9 mouse cellular contexts compared by ENCODE assay signal in the genomic region with DNA sequence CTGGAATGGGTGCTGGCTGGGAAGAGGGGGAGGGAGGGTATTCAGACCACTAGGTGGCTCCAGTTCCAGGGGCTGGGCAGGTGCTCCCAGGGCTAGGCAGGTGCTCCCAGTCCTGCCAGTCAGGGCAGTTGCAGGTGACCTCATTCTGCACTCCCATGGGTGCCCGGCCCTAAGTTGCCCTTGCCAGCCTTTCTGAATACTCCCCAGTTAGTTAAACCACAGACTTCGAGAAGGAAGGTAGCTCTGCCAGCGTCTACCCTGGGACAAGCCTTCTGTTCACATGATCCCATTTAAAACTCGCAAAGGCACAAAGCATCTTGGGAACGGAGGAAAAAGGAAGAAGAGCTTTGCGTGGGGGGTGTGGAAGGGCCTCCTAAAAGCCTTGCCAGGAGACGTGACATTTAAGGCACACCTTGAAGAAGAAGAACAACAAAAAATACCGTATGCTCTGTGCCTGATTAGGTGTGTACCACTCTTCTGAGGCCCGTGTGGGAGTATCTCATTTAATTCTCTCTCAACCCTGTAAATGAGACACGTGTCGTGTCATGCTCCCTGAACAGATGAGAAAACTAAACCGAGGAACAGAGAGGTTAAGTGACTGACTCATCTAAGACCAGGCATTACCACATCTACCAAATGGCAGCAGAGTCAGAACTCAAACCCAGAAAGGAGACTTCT. TPM values are rescaled to one million over a fixed set of nuclear protein-coding genes. Genes with fewer than 3 reads are reported as not detected.
DNase-seq lines count a peak whose midpoint lies in the region; ATAC-seq and TF ChIP-seq lines count a peak whose summit lies in the region.
"Had no signal": no experiment of that assay in that cellular context is flagged by ENCODE, and none has a peak within 500 bp of the region (broad histone marks: within the 10 kb centered on the region; RNA-seq: fewer than 3 reads in every experiment).

No protein-coding gene starts in this region.

- H3K4me3 ChIP-seq in forebrain, postnatal 0 days (ENCODE audit: low read depth, low read length): no peak overlapping the region
- no peak overlapping the region for H3K4me3 ChIP-seq in forebrain, embryonic 10.5 days
- H3K4me3 ChIP-seq in lung, embryonic 15.5 days: 0 out of 2 replicates have a peak overlapping the region, but pooled peaks have one; percentile 24
- no peak overlapping the region for H3K4me3 ChIP-seq in kidney, postnatal 0 days (replicated peaks; ENCODE audit: low read depth, low read length)

- peak overlapping the region; percentile 52; the same call in 1 of the 2 replicates for H3K4me2 ChIP-seq in forebrain, postnatal 0 days (ENCODE audit: low read depth)
- H3K4me2 ChIP-seq in lung, embryonic 15.5 days: peak overlapping the region; percentile 57; the same call in 1 of the 2 replicates
- H3K4me2 ChIP-seq in kidney, postnatal 0 days (ENCODE audit: low read length): peak overlapping the region; percentile 58; the same call in 1 of the 2 replicates

- no peak for DNase-seq in forebrain, postnatal 0 days
- no peak for DNase-seq in forebrain, embryonic 10.5 days (ENCODE audit: extremely low spot score, low spot score)
- no peak for DNase-seq in lung, postnatal 10 days
- no peak for DNase-seq in kidney, postnatal 0 days (ENCODE audit: low spot score)
- DNase-seq in telencephalon, adult 2 months (ENCODE audit: low read depth, low spot score): peak; percentile 78
- DNase-seq in gastrocnemius, postnatal 4 days (ENCODE audit: low spot score in 2 of 2): no peak
- DNase-seq in adrenal gland, postnatal 36 days: no peak

- H3K36me3 ChIP-seq in forebrain, postnatal 0 days (ENCODE audit: insufficient read depth): no peaks in the 10 kb centered on the region
- H3K36me3 ChIP-seq in forebrain, embryonic 10.5 days (replicated peaks): no peaks in the 10 kb centered on the region
- no peaks in the 10 kb centered on the region for H3K36me3 ChIP-seq in lung, embryonic 15.5 days
- no peaks in the 10 kb centered on the region for H3K36me3 ChIP-seq in kidney, postnatal 0 days (ENCODE audit: insufficient read depth, low read length)

- no peak for TF ChIP-seq CTCF in forebrain, postnatal 0 days (IDR thresholded peaks at IDR 0.05; ENCODE audit: low read depth)
- TF ChIP-seq CTCF in kidney, postnatal 0 days (IDR thresholded peaks at IDR 0.05; ENCODE audit: low read depth): peak; percentile 26

- no peak overlapping the region for H3K27ac ChIP-seq in forebrain, postnatal 0 days (ENCODE audit: low read depth, low read length)
- H3K27ac ChIP-seq in forebrain, embryonic 10.5 days: no peak overlapping the region
- no peak overlapping the region for H3K27ac ChIP-seq in lung, embryonic 15.5 days
- no peak overlapping the region for H3K27ac ChIP-seq in kidney, postnatal 0 days

- 37% methylated on average over 12 of the region's 12 CpGs for WGBS in forebrain, postnatal 0 days
- WGBS in forebrain, embryonic 10.5 days: 45% methylated on average over 12 of the region's 12 CpGs
- WGBS in lung, embryonic 15.5 days: 30% methylated on average over 12 of the region's 12 CpGs
- WGBS in kidney, postnatal 0 days: 22% methylated on average over 12 of the region's 12 CpGs

- H3K9ac ChIP-seq in forebrain, postnatal 0 days: peak overlapping the region; percentile 44; the same call in 1 of the 2 replicates
- H3K9ac ChIP-seq in lung, embryonic 15.5 days: no peak overlapping the region
- no peak overlapping the region for H3K9ac ChIP-seq in kidney, postnatal 0 days (ENCODE audit: low read depth, low read length)

- H3K27me3 ChIP-seq in forebrain, postnatal 0 days (ENCODE audit: insufficient read depth, low read length): peaks cover 15% of the 10 kb centered on the region
- peaks cover 73% of the 10 kb centered on the region for H3K27me3 ChIP-seq in forebrain, embryonic 10.5 days (ENCODE audit: poor library complexity, severe bottlenecking)
- H3K27me3 ChIP-seq in lung, embryonic 15.5 days: peaks cover 41% of the 10 kb centered on the region
- peaks cover 11% of the 10 kb centered on the region for H3K27me3 ChIP-seq in kidney, postnatal 0 days (ENCODE audit: insufficient read depth, low read length)

- no peak for ATAC-seq in forebrain, postnatal 0 days
- no peak for ATAC-seq in lung, embryonic 15.5 days (ENCODE audit: borderline replicate concordance, extremely low read depth, low FRiP score, low TSS enrichment)
- no peak for ATAC-seq in kidney, postnatal 0 days (replicated peaks; ENCODE audit: low FRiP score, low read depth)

- no peaks in the 10 kb centered on the region for H3K9me3 ChIP-seq in forebrain, postnatal 0 days (ENCODE audit: low read length)
- H3K9me3 ChIP-seq in forebrain, embryonic 10.5 days: no peaks in the 10 kb centered on the region
- no peaks in the 10 kb centered on the region for H3K9me3 ChIP-seq in lung, embryonic 15.5 days
- H3K9me3 ChIP-seq in kidney, postnatal 0 days (replicated peaks; ENCODE audit: low read length): no peaks in the 10 kb centered on the region

- peaks cover 10% of the 10 kb centered on the region; the same call in 1 of the 2 replicates for H3K4me1 ChIP-seq in forebrain, postnatal 0 days (ENCODE audit: insufficient read depth)
- peaks cover 15% of the 10 kb centered on the region for H3K4me1 ChIP-seq in forebrain, embryonic 10.5 days
- peaks cover 15% of the 10 kb centered on the region for H3K4me1 ChIP-seq in lung, embryonic 15.5 days
- H3K4me1 ChIP-seq in kidney, postnatal 0 days (replicated peaks; ENCODE audit: insufficient read depth, low read length): peaks cover 6% of the 10 kb centered on the region

RNA-seq across cellular contexts. Expression of gene Rasal1, which starts 0.7 kb away (rescaled TPM):
- total RNA-seq in forebrain, postnatal 0 days (2014; rRNA removed): 25.9 and 36.8 TPM in 2 replicates
- polyA plus RNA-seq in forebrain, postnatal 0 days (2015; fragmentation: Nextera tagmentation; extraction: Ambion mirVana): 14.0 and 20.0 TPM in 2 replicates
- polyA plus RNA-seq in forebrain, embryonic 10.5 days (2016; fragmentation: Nextera tagmentation; extraction: Ambion mirVana): 0.21 and 0.24 TPM in 2 replicates
- 0.05 and 0.27 TPM in 2 replicates for polyA plus RNA-seq in lung, embryonic 15.5 days (2015; fragmentation: Nextera tagmentation; extraction: Ambion mirVana)
- 0.36 and 0.39 TPM in 2 replicates for polyA plus RNA-seq in kidney, postnatal 0 days (2015; fragmentation: Nextera tagmentation; extraction: Ambion mirVana)
- total RNA-seq in gastrocnemius, postnatal 4 days (2021): not detected
- 10 to 100 TPM; 10.9 to 14.0 TPM for total RNA-seq in adrenal gland, postnatal 36 days (2021)

RNA-seq across cellular contexts. Expression of gene Cfap73, which starts 13.9 kb away (rescaled TPM):
- total RNA-seq in forebrain, postnatal 0 days (2014; rRNA removed): 1.9 and 2.1 TPM in 2 replicates
- 0.68 and 1.2 TPM in 2 replicates for polyA plus RNA-seq in forebrain, postnatal 0 days (2015; fragmentation: Nextera tagmentation; extraction: Ambion mirVana)
- polyA plus RNA-seq in forebrain, embryonic 10.5 days (2016; fragmentation: Nextera tagmentation; extraction: Ambion mirVana): not detected in 2 replicates
- polyA plus RNA-seq in lung, embryonic 15.5 days (2015; fragmentation: Nextera tagmentation; extraction: Ambion mirVana): 0.44 and 0.59 TPM in 2 replicates
- not detected in 2 replicates for polyA plus RNA-seq in kidney, postnatal 0 days (2015; fragmentation: Nextera tagmentation; extraction: Ambion mirVana)
- total RNA-seq in gastrocnemius, postnatal 4 days (2021): not detected
- total RNA-seq in adrenal gland, postnatal 36 days (2021): 1 to 10 TPM in 1 of 2 experiments, not detected in 1; 2.0 TPM
- polyA plus RNA-seq: erythroblast, embryonic 14.5 days had no signal

RNA-seq across cellular contexts. Expression of gene Ddx54, which starts 35.4 kb away (rescaled TPM):
- 43.9 and 46.0 TPM in 2 replicates for total RNA-seq in forebrain, postnatal 0 days (2014; rRNA removed)
- polyA plus RNA-seq in forebrain, postnatal 0 days (2015; fragmentation: Nextera tagmentation; extraction: Ambion mirVana): 35.5 and 40.0 TPM in 2 replicates
- polyA plus RNA-seq in forebrain, embryonic 10.5 days (2016; fragmentation: Nextera tagmentation; extraction: Ambion mirVana): 63.3 and 64.1 TPM in 2 replicates
- 37.8 and 41.1 TPM in 2 replicates for polyA plus RNA-seq in lung, embryonic 15.5 days (2015; fragmentation: Nextera tagmentation; extraction: Ambion mirVana)
- polyA plus RNA-seq in kidney, postnatal 0 days (2015; fragmentation: Nextera tagmentation; extraction: Ambion mirVana): 34.8 and 38.6 TPM in 2 replicates
- total RNA-seq in gastrocnemius, postnatal 4 days (2021): 10 to 100 TPM; 28.5 to 29.5 TPM
- 10 to 100 TPM; 50.4 to 51.1 TPM for total RNA-seq in adrenal gland, postnatal 36 days (2021)

RNA-seq across cellular contexts. Expression of gene Rita1, which starts 35.6 kb away (rescaled TPM):
- 24.1 and 36.5 TPM in 2 replicates for total RNA-seq in forebrain, postnatal 0 days (2014; rRNA removed)
- polyA plus RNA-seq in forebrain, postnatal 0 days (2015; fragmentation: Nextera tagmentation; extraction: Ambion mirVana): 28.6 and 31.8 TPM in 2 replicates
- 16.5 and 17.8 TPM in 2 replicates for polyA plus RNA-seq in forebrain, embryonic 10.5 days (2016; fragmentation: Nextera tagmentation; extraction: Ambion mirVana)
- 11.1 and 11.6 TPM in 2 replicates for polyA plus RNA-seq in lung, embryonic 15.5 days (2015; fragmentation: Nextera tagmentation; extraction: Ambion mirVana)
- polyA plus RNA-seq in kidney, postnatal 0 days (2015; fragmentation: Nextera tagmentation; extraction: Ambion mirVana): 14.3 and 16.3 TPM in 2 replicates
- 1 to 10 TPM; 6.1 to 7.2 TPM for total RNA-seq in gastrocnemius, postnatal 4 days (2021)
- 10 to 100 TPM; 15.6 to 15.9 TPM for total RNA-seq in adrenal gland, postnatal 36 days (2021)

RNA-seq across cellular contexts. Expression of gene Iqcd, which starts 59.1 kb away (rescaled TPM):
- total RNA-seq in forebrain, postnatal 0 days (2014; rRNA removed): 1.4 and 2.0 TPM in 2 replicates
- polyA plus RNA-seq in forebrain, postnatal 0 days (2015; fragmentation: Nextera tagmentation; extraction: Ambion mirVana): 1.4 and 1.8 TPM in 2 replicates
- 0.37 and 0.84 TPM in 2 replicates for polyA plus RNA-seq in forebrain, embryonic 10.5 days (2016; fragmentation: Nextera tagmentation; extraction: Ambion mirVana)
- 0.34 and 0.64 TPM in 2 replicates for polyA plus RNA-seq in lung, embryonic 15.5 days (2015; fragmentation: Nextera tagmentation; extraction: Ambion mirVana)
- 1.1 and 1.4 TPM in 2 replicates for polyA plus RNA-seq in kidney, postnatal 0 days (2015; fragmentation: Nextera tagmentation; extraction: Ambion mirVana)
- under 1 TPM; 0.16 to 0.37 TPM for total RNA-seq in gastrocnemius, postnatal 4 days (2021)
- total RNA-seq in adrenal gland, postnatal 36 days (2021): under 1 TPM; 0.36 to 0.40 TPM

Comparison
In these comparisons a context has a peak if more than half of its experiments do, and no peak if none do; other contexts are left out.
1. RNA of gene Rasal1, which starts 0.7 kb away (polyA plus RNA-seq): 14.0 to 20.0 TPM in forebrain, postnatal 0 days; 0.36 to 0.39 TPM in kidney, postnatal 0 days, 0.05 to 0.27 TPM in lung, embryonic 15.5 days and 0.21 to 0.24 TPM in forebrain, embryonic 10.5 days; every median in the first group is over 10 times any median in the second.
2. Peak in every context shown above with its lines, with median percentiles within 50 percentile points of each other: H3K4me2 ChIP-seq.